Mouse (Mus musculus): ENCODE data around the gene Bglap.
"Not testable (repeated sequence)": the region's sequence is repeated elsewhere in the genome, so short reads cannot be mapped to it uniquely, and the experiment has no call there.

Gene Bglap

GRCm38 (mm10) chr3:88384364-88384763, at the start of gene Bglap:
TSS of gene Bglap (minus strand) at chr3:88384464.
- in situ Hi-C loops (cut with MboI, MseI) = no loop called here

GRCm38 (mm10) chr3:88428639-88429038, 44.4 kb upstream of the Bglap start:
- in situ Hi-C loops (cut with MboI, MseI) = not testable (repeated sequence)

- in situ Hi-C loops (cut with MboI, MseI) = no loop called here
Measured at GRCm38 (mm10) chr3:88427342-88427905, 43.2 kb upstream of the Bglap start.

- in situ Hi-C loops (cut with MboI, MseI) = no loop called here
Measured at GRCm38 (mm10) chr3:88425708-88426420, 41.6 kb upstream of the Bglap start.

- in situ Hi-C loops (cut with MboI, MseI) = no loop called here
Measured at GRCm38 (mm10) chr3:88425330-88425689, 41.0 kb upstream of the Bglap start.

- in situ Hi-C loops (cut with MboI, MseI) = no loop called here
Measured at GRCm38 (mm10) chr3:88424605-88425329, 40.5 kb upstream of the Bglap start, which contains the start of gene Slc25a44. TSS of gene Slc25a44 (minus strand) at chr3:88425139.

- in situ Hi-C loops (cut with MboI, MseI) = no loop called here
Measured at GRCm38 (mm10) chr3:88422020-88422720, 37.9 kb upstream of the Bglap start.

GRCm38 (mm10) chr3:88420771-88421170, 36.5 kb upstream of the Bglap start:
- in situ Hi-C loops (cut with MboI, MseI) = no loop called here

- in situ Hi-C loops (cut with MboI, MseI) = no loop called here
Measured at GRCm38 (mm10) chr3:88418016-88418415, 33.8 kb upstream of the Bglap start.

- in situ Hi-C loops (cut with MboI, MseI) = no loop called here
Measured at GRCm38 (mm10) chr3:88415668-88416067, 31.4 kb upstream of the Bglap start.

- in situ Hi-C loops (cut with MboI, MseI) = no loop called here
Measured at GRCm38 (mm10) chr3:88412636-88413035, 28.4 kb upstream of the Bglap start.

- in situ Hi-C loops (cut with MboI, MseI) = no loop called here
Measured at GRCm38 (mm10) chr3:88411681-88412080, 27.4 kb upstream of the Bglap start.

- in situ Hi-C loops (cut with MboI, MseI) = no loop called here
Measured at GRCm38 (mm10) chr3:88410645-88411031, 26.4 kb upstream of the Bglap start.

GRCm38 (mm10) chr3:88409741-88410644, 25.7 kb upstream of the Bglap start, which contains the start of gene Pmf1:
TSS of gene Pmf1 (minus strand) at chr3:88410331.
- in situ Hi-C loops (cut with MboI, MseI) = loop anchor here (5.0 kb wide), 2 partner anchors 57 to 112 kb away; no protein-coding TSS in a partner anchor

GRCm38 (mm10) chr3:88408953-88409352, 24.7 kb upstream of the Bglap start:
- in situ Hi-C loops (cut with MboI, MseI) = loop anchor here (5.0 kb wide), 2 partner anchors 58 to 113 kb away; no protein-coding TSS in a partner anchor

- in situ Hi-C loops (cut with MboI, MseI) = loop anchor here (5.0 kb wide), 2 partner anchors 60 to 115 kb away; no protein-coding TSS in a partner anchor
Measured at GRCm38 (mm10) chr3:88407529-88407928, 23.3 kb upstream of the Bglap start.

GRCm38 (mm10) chr3:88407090-88407489, 22.8 kb upstream of the Bglap start:
- in situ Hi-C loops (cut with MboI, MseI) = loop anchor here (5.0 kb wide), 2 partner anchors 60 to 115 kb away; no protein-coding TSS in a partner anchor

GRCm38 (mm10) chr3:88403522-88404230, 19.4 kb upstream of the Bglap start:
- in situ Hi-C loops (cut with MboI, MseI) = no loop called here

GRCm38 (mm10) chr3:88398666-88399065, 14.4 kb upstream of the Bglap start:
- in situ Hi-C loops (cut with MboI, MseI) = no loop called here

GRCm38 (mm10) chr3:88395742-88396141, 11.5 kb upstream of the Bglap start:
- in situ Hi-C loops (cut with MboI, MseI) = no loop called here

Data from T-helper 2 cell (primary cell).